Mouse (Mus musculus) kidney, adult 18-20 months (tissue): Measurements from ENCODE around the gene Rassf2.

Source experiments
- DNase-seq: peaks from one replicate; pipeline ENCODE4 v3.0.0; 2021

Rassf2 gene

DNA sequence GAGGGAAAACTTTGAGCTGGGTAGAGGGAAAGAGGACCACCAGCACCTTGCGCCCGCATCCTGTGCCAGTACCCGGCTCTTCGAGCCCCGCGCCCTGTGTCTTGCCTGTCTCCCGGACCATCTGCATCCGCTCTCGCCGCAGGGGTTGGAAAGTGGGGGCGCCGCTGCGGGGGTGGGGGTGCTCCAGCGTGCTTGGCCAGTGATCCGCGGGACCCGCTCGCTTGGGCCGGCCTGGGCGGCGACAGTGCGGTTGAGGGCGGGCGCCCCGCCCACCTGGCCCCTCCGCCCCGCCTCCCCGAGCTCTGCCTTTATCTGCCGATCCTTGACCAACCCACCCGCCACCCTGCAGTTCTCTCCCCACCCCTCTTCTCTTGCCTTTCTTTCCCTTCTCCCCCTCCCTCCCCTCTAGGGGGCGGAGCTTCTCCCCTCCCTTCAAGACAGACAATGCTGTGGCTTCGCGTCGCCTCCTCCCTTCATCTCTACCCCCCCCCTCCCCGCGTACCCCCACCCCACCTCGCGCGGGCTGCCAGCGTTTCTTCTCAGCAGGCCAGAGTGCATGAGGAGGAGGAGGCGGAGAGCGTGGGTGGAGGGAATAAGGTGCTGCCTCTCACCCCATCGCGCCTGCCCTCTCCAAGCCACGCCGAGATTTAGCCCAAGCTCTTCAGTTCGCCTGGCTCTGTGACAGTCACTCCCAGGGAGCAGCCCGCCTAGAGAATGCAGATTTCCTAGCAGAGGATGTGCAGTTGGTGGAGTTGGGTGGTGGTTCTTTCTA, at the start of gene Rassf2:
Rassf2 (minus strand) TSS at position 613 of the 772 bp plus-strand sequence.
- DNase-seq = peak; percentile 57

DNA sequence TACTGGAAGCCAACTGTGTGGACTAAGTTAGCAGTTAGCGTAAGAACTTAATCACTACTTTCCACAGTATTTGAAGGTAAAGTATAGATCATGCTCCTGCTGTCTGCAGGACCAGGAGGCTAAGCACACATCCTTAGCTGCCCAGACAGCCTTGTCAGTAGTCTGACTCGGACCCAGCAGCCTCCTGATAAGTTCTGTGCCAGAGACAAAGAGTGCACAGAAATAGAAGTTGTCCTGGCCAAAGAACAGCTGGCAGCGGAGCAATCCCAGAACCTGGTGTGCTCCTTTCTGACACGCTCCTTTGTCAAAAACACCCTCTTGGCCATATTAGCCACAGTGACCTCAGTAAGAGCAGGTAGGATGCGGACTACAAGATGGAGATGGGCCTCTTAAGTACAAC, 49.1 kb upstream of the Rassf2 start:
- DNase-seq = no peak

DNA sequence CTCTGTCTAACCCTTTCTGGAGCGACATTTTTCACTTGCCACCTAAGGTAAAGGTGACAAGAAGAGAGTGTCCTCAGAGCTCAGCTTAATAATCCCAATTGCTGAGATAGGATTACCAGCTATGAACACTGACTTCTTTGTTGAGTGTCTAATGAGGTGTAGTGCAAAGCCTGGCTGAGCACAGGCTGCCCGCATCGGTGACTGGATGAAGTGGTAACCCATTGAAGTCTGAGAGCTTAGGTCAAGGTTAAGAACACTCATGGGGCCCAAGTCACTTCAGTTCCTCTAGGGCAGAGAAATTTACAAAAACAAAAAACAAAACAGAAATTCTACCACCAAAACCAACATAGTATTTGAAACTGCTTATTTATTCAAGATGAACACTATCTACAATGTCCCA, 43.0 kb upstream of the Rassf2 start:
- no peak for DNase-seq

DNA sequence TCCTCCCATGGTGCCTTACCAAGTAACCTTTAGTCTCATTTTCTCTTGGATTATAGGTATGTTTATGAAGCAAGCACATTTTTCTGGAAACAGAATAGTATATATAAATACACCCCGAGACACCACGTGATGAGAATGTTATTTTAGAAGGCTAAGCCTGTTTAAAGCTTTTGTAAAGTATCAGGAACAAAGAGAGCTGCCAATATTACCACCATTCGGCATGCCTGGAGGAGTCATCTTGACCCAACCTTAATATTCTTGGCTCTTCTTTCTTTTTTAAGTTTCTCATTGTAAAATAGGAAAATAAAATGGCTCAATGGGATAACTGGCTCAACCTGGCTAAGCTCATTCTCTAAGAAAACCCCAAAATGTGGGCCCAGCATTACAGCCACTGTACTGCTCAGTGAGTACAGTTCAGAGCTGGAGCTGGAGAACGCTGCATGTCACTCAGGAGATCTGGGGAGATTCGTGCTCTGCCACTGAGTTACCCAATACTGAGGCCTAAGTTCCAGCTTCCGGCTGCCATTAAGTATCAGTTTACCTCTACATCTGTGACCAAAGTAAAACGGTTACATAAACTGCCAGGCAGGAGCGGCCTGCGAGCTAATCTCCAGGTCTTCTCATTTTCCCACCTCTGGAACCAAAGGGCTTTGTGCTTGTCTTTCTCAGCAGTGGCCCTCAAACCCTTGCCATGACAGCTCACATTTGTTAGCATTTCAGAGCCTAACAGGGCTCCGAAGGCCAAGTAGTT, 40.1 kb upstream of the Rassf2 start:
- DNase-seq = no peak

DNA sequence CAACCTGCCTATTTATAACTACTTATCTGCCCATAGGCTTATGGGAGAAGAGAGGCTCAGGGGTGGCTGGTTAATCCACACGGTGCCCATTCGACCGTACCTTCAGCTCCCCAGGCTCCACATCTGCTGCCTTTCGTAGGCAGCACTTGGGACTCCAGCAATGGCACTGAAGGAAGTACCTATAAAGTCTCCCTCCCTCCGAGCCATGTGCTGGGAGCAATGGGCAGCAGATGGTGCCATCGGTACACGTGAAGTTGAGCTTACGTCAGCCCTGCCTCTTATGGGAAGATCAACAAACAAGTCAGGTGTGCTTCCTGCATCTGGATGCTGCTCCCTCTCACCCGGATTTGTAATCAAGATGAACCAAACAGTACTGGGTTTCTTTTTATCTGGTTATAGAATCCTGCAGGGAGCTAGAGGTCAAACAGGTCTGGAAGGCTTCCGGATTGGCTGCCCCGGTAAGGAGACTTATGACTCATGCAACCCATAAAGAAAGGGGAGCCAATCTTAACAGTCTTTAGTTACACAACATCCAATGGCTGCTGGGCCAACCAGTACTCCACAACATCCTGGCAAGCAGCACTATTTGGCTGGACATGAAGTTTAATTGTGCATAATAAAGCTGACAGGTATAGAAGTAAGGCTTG, 34.2 kb upstream of the Rassf2 start:
- no peak for DNase-seq

DNA sequence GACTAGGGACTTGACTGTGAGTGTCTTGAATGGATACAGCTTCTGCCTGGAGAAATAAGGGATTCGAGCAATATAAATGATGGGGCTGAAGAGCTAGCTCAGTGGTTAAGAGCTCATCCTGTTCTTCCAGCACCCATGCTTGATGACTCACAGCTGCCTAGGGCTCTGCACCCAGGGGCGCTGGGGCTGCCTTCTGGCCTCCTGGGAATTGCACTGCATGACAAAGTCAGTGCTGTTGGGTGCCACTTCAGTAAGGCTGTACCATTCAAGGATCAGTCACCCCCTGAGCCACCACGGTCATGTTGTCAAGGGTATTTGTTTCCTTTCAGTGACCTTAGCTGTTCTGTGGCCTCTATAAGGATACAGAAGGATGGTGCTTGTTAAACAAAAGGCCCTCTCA, 33.7 kb upstream of the Rassf2 start:
- DNase-seq = no peak

DNA sequence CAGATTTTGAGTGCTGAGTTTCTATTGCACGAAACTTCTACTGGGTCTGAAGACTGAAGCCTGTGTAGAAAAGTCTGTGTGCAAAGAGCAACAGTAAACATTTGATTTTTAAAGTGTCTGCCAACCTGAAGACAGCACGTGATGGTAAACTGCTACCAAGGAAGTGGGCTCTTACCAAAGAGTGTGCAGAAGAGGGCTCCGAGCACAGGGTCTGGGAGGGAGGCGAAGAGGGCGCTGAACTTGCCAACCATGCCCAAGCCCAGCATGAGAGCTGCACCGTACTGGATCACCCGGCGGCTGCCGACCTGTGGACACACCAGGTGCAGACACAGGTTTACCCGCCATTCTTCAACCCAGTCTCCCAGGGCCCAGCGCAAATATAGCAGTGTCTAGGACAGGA, 31.8 kb upstream of the Rassf2 start:
- DNase-seq = no peak

DNA sequence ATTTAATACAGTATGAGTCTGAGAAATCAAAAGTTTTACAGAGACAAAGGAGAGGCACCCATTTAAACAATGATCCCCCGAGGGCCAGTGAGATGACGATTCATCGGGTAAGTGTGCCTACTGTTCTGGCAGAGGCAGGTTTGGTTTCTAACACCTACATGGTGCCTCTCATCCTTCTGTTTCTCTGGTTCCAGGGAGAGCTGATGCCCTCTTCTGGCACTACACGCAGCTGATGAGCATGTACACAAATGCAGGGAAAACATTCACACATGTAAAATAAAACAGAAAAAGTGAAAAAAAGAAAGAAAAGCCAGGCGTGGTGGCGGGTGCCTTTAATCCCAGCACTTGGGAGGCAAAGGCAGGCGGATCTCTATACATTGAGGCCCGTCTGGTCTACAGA, 29.9 kb upstream of the Rassf2 start:
- DNase-seq = no peak

DNA sequence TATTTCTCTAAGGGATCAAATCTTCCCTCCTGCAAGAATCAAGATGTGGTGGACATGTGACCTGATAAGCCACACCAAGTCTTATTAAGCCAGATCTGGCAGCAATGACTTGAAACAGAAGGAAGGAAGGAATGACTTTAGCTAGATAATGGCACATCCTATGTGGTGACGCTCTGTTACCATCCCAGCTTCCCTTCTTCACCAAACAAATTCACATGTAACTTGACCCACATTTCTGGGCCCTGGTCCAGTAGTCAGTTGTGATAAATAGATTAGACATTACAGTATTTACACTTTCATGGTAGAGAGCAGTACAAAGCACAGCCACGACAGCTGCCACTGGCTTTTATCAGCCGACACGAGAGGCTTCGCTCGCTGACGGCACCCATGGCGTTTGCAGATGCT, 25.3 kb upstream of the Rassf2 start:
- no peak for DNase-seq

DNA sequence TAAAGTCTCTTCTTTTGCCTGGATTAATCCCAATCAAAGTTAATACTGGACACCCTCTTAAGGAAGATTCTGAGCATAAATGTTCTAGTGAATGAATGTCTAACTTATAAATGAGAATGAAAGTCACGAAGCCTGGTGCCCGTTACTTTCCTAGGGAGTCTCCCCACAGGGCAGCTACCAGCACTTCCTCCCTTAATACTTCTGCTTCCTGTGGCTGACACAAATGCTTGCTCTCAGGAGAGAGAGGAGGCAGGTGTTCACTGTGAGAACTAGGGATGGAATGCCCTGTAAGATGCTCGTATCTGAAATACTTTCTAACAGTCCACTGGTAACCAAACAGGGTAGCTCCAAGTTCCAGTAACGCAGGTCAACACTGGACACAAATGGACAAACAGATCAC, 23.8 kb upstream of the Rassf2 start:
- DNase-seq = no peak

DNA sequence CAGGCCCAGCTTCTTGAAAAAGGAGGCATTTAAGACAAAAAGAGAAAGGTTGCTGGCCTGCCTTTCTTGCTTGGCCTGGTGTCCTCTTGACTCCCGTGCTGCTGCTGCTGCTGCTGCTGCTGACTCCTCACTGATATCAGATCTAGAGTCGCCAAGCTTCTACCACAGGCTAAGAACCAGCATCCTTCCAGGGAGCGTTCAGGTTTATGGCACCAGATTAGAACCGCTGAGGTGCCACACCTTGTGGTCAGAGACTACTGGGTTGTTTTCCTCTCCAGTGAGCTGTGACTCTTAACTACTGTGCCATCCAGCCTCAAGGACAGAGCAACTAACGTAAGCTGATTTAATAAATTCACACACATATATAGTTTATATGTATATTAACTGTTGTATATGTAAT, 21.7 kb upstream of the Rassf2 start:
- DNase-seq = no peak

DNA sequence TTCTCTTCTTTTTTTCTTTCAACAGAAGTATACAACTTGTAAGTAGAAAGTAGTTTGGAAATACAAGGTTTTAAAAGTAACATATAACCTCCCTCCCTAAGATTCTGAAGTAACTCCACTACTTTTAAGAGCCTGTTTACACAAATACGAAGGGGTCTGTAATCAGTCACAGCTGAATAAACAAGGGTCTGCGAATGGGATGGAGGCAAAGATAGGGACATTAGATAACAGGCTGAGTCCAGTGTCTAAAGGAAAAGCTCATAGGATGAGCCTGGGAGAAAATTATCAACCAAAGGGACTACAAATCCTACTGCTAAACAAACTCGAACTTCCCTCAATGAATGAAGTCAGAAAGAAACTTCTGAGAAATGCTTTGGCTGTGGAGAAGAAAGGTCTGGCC, 19.9 kb upstream of the Rassf2 start:
- no peak for DNase-seq

DNA sequence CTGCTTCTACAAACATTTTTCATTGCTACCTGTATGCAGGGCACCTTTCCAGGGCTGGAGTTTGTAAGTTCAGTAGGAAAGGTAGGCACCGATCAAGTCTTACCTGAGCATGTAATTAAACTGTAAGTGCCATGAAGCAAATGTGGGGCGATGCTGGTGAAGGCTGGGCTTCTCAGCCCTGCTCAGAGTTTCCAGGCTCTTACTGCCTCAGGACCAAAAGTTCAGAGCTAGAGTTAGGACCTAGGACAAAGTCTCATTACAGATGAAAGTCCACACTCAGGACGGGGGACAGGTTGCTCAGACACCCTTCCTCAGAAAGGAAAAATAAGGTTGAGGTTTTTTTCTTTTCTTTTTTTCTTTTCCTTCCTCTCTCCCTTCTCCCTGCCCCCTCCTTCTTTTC, 19.4 kb upstream of the Rassf2 start:
- DNase-seq = peak; percentile 28

DNA sequence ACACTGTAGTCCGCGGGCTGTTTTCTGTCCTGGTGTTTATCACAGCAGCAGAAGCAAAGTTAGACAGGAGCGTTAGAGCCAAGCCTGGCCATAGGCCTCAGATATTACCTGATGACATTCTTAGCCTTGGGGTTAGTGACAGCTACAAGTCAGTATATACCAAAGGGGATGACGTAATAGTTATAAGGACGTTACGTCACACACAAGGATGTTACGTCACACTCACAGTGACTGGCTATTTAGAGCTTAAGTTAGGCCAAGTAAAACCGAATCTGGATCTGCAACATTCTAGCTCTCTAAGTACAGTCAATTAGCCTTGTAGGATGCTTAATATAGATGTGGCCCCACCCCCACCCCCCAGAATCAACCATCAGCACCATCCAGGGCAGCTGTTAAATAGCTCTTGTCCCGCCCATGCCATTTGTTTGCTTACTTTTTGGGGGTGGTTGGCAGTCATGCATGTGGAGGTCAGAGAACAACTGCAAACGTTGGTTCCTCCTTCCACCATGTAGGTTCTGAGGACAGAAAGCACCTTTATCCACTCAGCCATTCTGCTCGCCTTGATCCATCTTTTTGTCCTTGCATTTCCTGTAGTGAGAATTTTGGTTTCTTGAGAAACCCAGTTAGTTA, 18.2 kb upstream of the Rassf2 start:
- DNase-seq = no peak

DNA sequence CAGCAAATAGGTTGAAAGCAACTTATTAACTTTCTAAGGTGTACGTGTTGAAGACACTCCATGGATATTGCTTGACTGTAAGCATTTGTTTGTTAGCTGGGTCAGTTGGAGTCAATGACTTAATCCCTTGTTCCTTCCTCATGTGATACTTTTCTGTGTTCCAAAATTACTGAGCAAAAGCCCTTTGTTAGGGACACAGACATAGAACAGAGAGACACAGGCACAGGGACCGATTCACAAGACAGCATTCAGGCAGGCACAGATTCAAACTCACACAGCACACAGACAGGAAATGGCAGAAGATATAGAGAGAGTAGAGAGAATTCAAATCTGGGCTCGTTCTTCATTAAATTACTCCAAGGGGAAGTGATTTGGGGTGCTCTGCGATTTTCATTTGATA, 17.3 kb upstream of the Rassf2 start:
- DNase-seq = no peak

DNA sequence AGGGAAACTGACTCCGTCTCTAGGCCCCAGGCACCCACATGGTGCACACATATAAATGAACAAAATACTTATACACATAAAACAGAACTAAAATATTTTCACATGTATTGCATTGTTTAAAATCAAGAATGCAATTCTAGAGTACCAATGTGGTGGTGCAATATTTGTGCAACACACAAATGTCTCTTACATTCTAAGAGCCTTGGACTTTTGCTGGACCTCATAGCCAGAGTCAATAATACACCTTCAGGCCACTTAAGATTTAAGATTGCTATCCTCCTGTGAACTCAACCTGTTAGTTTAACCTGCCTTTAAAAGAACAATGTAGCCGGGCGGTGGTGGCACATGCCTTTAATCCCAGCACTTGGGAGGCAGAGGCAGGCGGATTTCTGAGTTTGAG, 16.6 kb upstream of the Rassf2 start:
- DNase-seq = no peak

DNA sequence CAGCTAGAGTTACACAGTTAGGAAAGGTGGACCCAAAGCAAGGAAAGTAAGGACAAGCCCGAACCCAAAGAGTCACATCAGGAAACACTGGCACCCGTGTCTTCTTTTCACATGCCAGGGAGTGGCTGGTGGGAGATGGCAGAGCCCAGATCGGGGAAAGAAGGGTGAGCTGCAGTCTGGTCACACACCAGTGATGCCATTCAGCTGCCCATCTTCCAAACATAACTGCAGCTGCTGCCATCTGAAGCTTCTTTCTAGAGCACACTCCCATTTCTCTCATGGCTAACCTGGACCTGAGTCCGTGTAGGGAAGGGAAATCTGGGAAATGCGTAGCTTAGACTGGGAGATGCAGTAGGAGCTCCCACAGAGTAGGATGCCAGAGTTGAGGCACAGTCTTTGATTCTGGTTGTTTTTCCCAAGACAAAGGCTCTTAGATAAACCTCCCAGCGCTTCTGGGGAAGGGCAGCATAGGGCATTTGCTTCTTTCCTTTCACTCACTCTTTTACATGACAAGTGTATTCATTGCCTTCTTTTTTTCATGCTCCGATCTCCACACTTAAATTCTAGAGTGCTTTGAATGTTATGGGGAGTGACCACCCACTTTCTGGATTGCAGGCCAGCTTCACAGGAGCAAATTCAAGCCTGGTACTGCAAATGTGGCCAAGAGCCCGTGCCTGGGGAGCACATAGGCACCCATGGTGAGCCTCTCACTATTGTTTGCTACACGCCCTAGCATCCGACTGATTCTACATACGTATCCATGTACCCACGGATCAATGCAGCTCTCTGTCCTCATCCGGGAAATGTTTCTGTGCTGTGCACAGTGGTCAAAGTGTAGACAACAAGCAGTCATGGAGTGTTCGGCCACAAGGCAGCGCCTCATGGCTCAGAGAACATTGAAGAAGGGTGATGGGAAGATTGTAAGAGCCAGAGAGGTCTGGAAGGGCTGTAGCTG, 14.5 kb upstream of the Rassf2 start:
- DNase-seq = no peak

DNA sequence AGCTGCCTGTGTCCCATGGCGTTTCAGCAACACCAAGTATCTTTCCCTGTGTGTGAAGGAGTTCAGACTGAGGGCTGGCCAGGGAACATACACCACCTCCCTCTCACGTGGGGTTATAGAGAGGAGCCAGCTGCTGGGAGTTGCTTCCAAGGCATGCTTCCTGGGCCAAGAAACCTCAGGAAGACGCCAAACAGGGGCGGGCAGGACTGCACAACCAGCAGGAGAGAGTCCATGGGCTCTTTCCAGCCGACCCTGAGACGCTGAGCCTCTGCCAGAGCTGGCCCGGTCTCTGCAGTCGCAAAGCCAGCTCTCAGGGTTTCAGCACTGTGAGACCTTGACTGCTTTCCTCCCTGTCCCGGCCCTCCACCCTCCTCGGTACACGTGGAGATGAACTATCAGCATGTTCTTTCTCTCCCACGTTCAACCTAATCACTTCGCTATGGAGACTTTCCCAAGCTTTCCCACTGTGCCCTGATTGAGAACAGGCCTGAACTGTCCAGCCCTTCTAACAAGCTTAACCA, 13.1 kb upstream of the Rassf2 start:
- DNase-seq = peak; percentile 55

DNA sequence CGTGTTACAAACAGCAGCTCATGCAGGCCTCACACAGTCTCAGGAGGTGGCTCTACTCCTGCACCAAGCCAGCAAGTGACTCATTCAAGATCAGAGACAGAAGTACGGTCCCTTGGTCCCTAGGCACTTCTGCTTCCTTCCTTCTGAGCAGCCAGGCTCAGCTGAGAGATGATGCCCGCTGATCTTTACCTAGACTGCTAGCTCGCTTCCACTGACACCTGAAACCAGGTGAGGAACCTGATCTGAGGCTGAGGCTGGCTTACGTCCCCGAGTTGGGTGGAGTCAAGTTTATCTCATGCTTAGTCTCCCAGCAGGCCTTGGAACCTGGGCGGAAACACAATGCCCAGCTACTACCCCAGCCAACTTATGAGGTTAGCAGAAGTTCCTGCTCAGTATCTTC, 9.8 kb upstream of the Rassf2 start:
- DNase-seq = no peak

DNA sequence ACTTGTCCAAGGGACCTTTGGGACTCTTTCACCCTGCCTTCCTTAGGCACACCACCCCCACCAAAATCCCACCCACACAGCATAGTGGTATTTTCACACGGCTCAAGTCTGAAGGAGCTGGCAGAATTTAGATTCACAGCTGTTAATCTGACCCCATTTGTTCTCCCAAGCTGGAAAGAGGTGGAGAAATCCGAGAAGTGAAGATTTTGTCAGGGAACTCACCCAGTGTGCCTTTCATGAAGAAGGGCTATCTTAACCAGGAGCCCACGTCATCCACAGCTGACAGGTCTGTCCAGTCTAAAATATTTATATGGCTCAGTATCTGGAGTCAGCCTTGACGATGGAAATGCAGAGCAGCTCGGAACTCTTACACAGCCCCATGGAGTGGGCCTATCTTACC, 6.3 kb upstream of the Rassf2 start:
- no peak for DNase-seq

DNA sequence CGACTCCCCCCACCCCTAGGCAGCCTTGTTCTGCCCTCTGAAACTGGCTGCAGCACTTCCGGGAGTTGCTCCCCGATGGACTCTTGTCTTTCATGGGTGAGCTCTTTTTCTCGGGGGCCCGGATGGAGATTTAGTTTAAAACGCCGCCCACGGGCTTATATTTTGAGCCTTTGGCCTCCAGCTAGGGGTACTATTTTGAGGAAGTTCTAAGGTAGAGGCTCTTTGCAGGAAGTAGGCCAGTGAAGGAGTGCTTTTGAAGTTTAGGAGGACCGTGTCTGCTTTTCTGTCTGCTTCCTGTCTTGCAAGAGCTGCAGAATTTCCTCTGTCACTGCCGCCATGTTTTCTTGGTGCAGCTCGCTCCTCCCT, 5.4 kb upstream of the Rassf2 start:
- no peak for DNase-seq
